Mouse (Mus musculus): ENCODE results near the gene P2rx7. TPM values are rescaled to one million over a fixed set of nuclear protein-coding genes. Genes with fewer than 3 reads are reported as not detected.
A peak's percentile ranks its signal among the peaks of the same experiment; 100 is the strongest.
"Not testable (repeated sequence)": the region's sequence is repeated elsewhere in the genome, so short reads cannot be mapped to it uniquely, and the experiment has no call there.

The P2rx7 gene
- polyA plus RNA-seq, 1 experiment from 2014 or later, result 3.2 TPM

DNA sequence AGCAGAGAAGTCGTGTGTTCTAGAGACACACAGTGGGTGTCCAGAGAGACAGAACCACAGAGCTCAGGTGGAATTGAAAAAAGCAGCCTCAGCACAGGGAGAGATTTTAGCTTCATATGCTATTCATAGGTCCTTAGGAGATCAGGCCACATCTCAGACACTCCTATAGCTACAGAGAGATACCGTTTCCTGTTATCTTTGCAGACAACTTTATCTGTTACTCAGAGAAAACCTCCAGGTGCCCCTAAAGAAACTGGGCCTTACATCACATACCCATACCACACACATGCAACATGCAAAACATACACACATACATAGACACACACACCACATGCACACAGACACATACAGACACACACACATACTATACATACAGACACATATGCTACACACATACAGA, 5.4 kb upstream of the P2rx7 start:
- H3K4me1 ChIP-seq (ENCODE audit: control insufficient read depth, insufficient read depth, low read length), result no peaks in the 10 kb centered on the region
- no peaks in the 10 kb centered on the region for H3K36me3 ChIP-seq (ENCODE audit: control insufficient read depth, insufficient read depth, low read length)
- H3K27me3 ChIP-seq (ENCODE audit: control insufficient read depth, insufficient read depth, low read length), result no peaks in the 10 kb centered on the region
- H3K9ac ChIP-seq (replicated peaks; ENCODE audit: low read length), result no peak overlapping the region
- ATAC-seq (ENCODE audit: low FRiP score, low TSS enrichment) (no peak), DNase-seq (no peak)
- no peak overlapping the region for H3K4me3 ChIP-seq (replicated peaks; ENCODE audit: low read depth, low read length)
- no peaks in the 10 kb centered on the region for H3K9me3 ChIP-seq (ENCODE audit: control insufficient read depth, low read length)
- H3K27ac ChIP-seq (replicated peaks; ENCODE audit: low read depth, low read length), result no peak overlapping the region
- H3K4me2 ChIP-seq (ENCODE audit: low read length), result no peak overlapping the region
- 85% methylated on average over 2 of the region's 2 CpGs for WGBS

DNA sequence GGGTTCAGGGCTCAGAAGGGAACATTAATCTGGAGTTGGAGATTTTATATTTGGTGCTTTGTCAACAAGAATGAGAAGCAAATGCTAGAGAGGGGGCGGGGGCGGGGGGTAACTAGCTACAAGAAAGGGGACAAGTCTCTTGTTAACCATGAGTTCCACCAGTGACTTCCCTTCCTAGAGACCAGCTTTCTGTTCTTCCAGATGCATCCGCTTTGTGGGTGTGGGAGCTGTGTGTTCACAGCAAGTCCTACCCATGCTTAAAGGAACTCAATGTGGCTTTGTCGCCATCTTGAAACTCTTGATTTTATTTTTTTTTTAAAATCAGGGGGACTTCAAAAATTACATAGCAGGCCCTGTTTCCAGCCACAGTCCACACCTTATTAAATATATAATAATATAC, 4.2 kb upstream of the P2rx7 start:
- 94% methylated on average over 4 of the region's 4 CpGs for WGBS
- DNase-seq (no peak), ATAC-seq (ENCODE audit: low FRiP score, low TSS enrichment) (no peak)
- Histone ChIP-seq H3K4me3 (replicated peaks; ENCODE audit: low read depth, low read length) (no peak overlapping the region), H3K36me3 (ENCODE audit: control insufficient read depth, insufficient read depth, low read length) (no peaks in the 10 kb centered on the region), H3K4me1 (ENCODE audit: control insufficient read depth, insufficient read depth, low read length) (no peaks in the 10 kb centered on the region), H3K4me2 (ENCODE audit: low read length) (no peak overlapping the region), H3K9ac (replicated peaks; ENCODE audit: low read length) (no peak overlapping the region), H3K9me3 (ENCODE audit: control insufficient read depth, low read length) (no peaks in the 10 kb centered on the region), H3K27ac (replicated peaks; ENCODE audit: low read depth, low read length) (no peak overlapping the region), H3K27me3 (ENCODE audit: control insufficient read depth, insufficient read depth, low read length) (no peaks in the 10 kb centered on the region)

DNA sequence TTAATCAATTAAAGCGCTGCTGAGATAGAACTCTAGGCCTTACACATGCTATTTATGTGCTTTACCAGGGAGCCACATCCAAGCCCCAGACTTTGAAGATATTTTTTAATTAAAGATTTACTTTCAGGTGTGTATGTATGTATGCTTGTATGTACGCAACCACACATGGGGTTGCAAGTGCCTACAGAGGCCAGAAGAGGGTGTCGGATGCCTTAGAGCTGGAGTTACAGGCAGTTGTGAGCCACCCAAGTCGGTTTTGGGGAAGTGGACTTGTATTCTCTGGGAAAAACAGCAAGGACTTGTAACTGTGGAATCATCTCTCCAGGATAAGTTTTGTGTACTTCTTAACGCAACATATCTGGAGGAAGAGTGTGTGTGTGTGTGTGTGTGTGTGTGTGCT, 3.7 kb upstream of the P2rx7 start:
- no peak overlapping the region for H3K9ac ChIP-seq (replicated peaks; ENCODE audit: low read length)
- H3K27me3 ChIP-seq (ENCODE audit: control insufficient read depth, insufficient read depth, low read length), result no peaks in the 10 kb centered on the region
- ATAC-seq (ENCODE audit: low FRiP score, low TSS enrichment), result no peak
- WGBS, result 93% methylated on average over 5 of the region's 5 CpGs
- H3K27ac ChIP-seq (replicated peaks; ENCODE audit: low read depth, low read length), result no peak overlapping the region
- no peak for DNase-seq
- no peaks in the 10 kb centered on the region for H3K9me3 ChIP-seq (ENCODE audit: control insufficient read depth, low read length)
- no peaks in the 10 kb centered on the region for H3K4me1 ChIP-seq (ENCODE audit: control insufficient read depth, insufficient read depth, low read length)
- no peak overlapping the region for H3K4me2 ChIP-seq (ENCODE audit: low read length)
- H3K36me3 ChIP-seq (ENCODE audit: control insufficient read depth, insufficient read depth, low read length), result no peaks in the 10 kb centered on the region
- H3K4me3 ChIP-seq (replicated peaks; ENCODE audit: low read depth, low read length), result no peak overlapping the region

DNA sequence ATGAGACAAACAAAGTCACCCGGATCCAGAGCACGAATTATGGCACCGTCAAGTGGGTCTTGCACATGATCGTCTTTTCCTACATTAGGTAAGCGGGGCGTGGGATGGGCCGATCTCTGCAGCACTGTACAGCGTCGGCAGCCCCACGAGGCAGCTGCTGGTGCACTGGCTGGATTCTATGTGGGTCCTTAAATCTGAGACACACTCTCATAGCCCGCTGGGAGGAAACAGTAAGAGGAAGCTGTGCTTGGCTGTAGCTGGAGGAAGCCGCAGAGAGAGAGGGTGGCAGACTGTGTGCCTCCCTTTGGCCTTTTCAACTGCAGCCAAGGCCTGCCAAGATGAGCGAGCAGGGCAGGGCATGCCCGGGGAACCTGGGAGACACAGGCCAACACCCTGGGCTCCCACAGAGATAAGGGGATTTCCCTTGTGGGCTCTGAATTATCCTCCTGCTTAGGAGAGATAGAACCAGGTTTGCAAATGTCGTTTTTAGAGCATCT, 448 bp downstream of the P2rx7 start:
- no peak overlapping the region for H3K9ac ChIP-seq (replicated peaks; ENCODE audit: low read length)
- H3K4me3 ChIP-seq (replicated peaks; ENCODE audit: low read depth, low read length), result no peak overlapping the region
- DNase-seq (no peak), ATAC-seq (ENCODE audit: low FRiP score, low TSS enrichment) (no peak)
- peak overlapping the region; percentile 53; the same call in 1 of the 2 replicates for H3K27ac ChIP-seq (replicated peaks; ENCODE audit: low read depth, low read length)
- no peaks in the 10 kb centered on the region for H3K9me3 ChIP-seq (ENCODE audit: control insufficient read depth, low read length)
- H3K4me1 ChIP-seq (ENCODE audit: control insufficient read depth, insufficient read depth, low read length), result no peaks in the 10 kb centered on the region
- WGBS, result 77% methylated on average over 15 of the region's 15 CpGs
- H3K36me3 ChIP-seq (ENCODE audit: control insufficient read depth, insufficient read depth, low read length), result no peaks in the 10 kb centered on the region
- peak overlapping the region; percentile 5; the same call in 1 of the 2 replicates for H3K4me2 ChIP-seq (ENCODE audit: low read length)
- H3K27me3 ChIP-seq (ENCODE audit: control insufficient read depth, insufficient read depth, low read length), result no peaks in the 10 kb centered on the region

DNA sequence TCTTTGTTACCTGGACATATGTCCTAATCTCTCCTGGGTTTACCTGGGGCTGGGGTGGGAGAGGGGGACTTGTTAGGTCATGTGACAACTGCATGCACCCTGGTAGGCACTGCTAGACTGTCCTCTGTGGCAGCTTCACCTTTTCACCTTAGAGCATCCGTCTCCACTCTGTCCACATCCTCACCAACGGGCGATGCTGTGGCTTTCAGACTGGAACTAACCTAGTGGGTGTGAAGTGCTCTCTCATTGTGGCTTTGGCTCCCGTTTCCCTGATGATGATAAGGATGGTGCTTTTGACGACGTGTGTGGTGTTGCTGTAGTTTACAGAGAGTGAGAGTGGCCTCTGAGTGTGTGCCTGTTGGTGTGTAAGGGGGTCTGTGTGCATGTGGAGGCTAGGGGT, 1.6 kb downstream of the P2rx7 start:
- Histone ChIP-seq H3K4me3 (replicated peaks; ENCODE audit: low read depth, low read length) (no peak overlapping the region), H3K36me3 (ENCODE audit: control insufficient read depth, insufficient read depth, low read length) (no peaks in the 10 kb centered on the region), H3K27ac (replicated peaks; ENCODE audit: low read depth, low read length) (no peak overlapping the region), H3K9me3 (ENCODE audit: control insufficient read depth, low read length) (no peaks in the 10 kb centered on the region), H3K4me2 (ENCODE audit: low read length) (no peak overlapping the region), H3K9ac (replicated peaks; ENCODE audit: low read length) (no peak overlapping the region), H3K4me1 (ENCODE audit: control insufficient read depth, insufficient read depth, low read length) (no peaks in the 10 kb centered on the region), H3K27me3 (ENCODE audit: control insufficient read depth, insufficient read depth, low read length) (no peaks in the 10 kb centered on the region)
- no peak for ATAC-seq (ENCODE audit: low FRiP score, low TSS enrichment)
- DNase-seq, result no peak
- 91% methylated on average over 6 of the region's 6 CpGs for WGBS

DNA sequence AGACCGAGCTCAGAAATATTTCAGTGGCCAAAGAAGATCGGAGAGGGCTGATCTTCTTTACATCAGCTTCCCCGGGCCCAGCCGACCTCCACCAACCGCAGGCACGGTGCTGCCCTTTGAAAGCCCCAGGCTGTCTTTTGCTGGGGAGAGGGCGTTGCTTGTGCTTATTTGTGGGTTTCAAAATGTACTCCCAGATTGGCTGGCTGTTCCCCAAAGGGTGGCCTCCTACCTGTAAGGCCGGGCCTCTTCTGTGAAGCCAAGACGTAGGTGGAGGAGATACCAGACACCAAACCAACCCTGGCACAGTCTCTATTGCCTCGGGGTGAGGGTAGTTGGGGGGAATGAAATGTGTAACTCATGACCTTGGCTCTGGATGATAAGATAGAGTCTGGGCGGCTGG, 2.3 kb downstream of the P2rx7 start:
- Histone ChIP-seq H3K9ac (replicated peaks; ENCODE audit: low read length) (no peak overlapping the region), H3K36me3 (ENCODE audit: control insufficient read depth, insufficient read depth, low read length) (no peaks in the 10 kb centered on the region), H3K4me3 (replicated peaks; ENCODE audit: low read depth, low read length) (no peak overlapping the region), H3K4me2 (ENCODE audit: low read length) (no peak overlapping the region), H3K27me3 (ENCODE audit: control insufficient read depth, insufficient read depth, low read length) (no peaks in the 10 kb centered on the region), H3K4me1 (ENCODE audit: control insufficient read depth, insufficient read depth, low read length) (no peaks in the 10 kb centered on the region), H3K27ac (replicated peaks; ENCODE audit: low read depth, low read length) (no peak overlapping the region), H3K9me3 (ENCODE audit: control insufficient read depth, low read length) (no peaks in the 10 kb centered on the region)
- no peak for DNase-seq
- WGBS, result 90% methylated on average over 11 of the region's 11 CpGs
- ATAC-seq (ENCODE audit: low FRiP score, low TSS enrichment), result no peak

DNA sequence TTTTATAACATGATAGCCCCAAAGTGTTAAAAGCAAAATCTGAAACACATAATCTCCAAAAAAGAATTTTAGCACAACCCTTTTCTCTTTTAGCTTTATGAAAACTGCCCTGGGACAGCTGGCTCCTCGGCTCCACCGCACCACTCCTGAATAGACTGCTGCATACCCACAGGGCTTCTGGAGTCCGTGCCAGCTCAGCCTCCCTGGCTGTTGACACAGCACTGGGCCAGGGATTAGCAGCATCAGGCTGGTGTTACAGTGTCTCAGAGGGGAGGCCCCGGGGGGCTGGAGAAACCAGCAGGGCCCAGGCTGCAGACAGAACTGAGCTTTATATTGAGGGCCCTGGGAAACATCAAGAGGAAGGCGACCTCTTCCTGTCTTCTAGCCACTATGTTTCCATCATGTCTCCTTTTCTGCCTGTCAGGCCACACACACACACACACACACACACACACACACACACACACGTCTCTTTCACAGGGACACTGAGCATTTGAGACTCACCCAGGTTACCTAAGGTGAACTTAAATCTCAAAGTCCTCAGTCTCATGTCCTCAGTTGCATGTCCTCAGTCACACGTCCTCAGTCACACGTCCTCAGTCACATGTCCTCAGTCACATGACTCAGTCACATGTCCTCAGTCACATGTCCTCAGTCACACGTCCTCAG, 3.7 kb downstream of the P2rx7 start:
- H3K4me3 ChIP-seq (replicated peaks; ENCODE audit: low read depth, low read length), result no peak overlapping the region
- 0 out of 2 replicates have a peak, but pooled peaks cover 4% of the 10 kb centered on the region for H3K4me1 ChIP-seq (ENCODE audit: control insufficient read depth, insufficient read depth, low read length)
- 51% methylated on average over 9 of the region's 9 CpGs for WGBS
- no peaks in the 10 kb centered on the region for H3K9me3 ChIP-seq (ENCODE audit: control insufficient read depth, low read length)
- no peak overlapping the region for H3K27ac ChIP-seq (replicated peaks; ENCODE audit: low read depth, low read length)
- H3K27me3 ChIP-seq (ENCODE audit: control insufficient read depth, insufficient read depth, low read length), result no peaks in the 10 kb centered on the region
- H3K9ac ChIP-seq (replicated peaks; ENCODE audit: low read length), result no peak overlapping the region
- no peak overlapping the region for H3K4me2 ChIP-seq (ENCODE audit: low read length)
- peak; percentile 65 for DNase-seq
- no peaks in the 10 kb centered on the region for H3K36me3 ChIP-seq (ENCODE audit: control insufficient read depth, insufficient read depth, low read length)
- no peak for ATAC-seq (ENCODE audit: low FRiP score, low TSS enrichment)

DNA sequence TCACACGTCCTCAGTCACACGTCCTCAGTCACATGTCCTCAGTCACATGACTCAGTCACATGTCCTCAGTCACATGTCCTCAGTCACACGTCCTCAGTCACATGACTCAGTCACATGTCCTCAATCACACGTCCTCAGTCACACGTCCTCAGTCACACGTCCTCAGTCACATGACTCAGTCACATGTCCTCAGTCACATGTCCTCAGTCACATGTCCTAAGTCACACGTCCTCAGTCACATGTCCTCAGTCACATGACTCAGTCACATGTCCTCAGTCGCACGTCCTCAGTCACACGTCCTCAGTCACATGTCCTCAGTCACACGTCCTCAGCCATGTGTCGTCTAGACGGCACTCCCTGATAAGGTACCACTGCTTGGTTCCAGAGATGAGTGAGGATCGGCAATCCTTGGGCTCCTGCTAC, 4.3 kb downstream of the P2rx7 start:
- not testable (repeated sequence) for H3K27me3 ChIP-seq (ENCODE audit: control insufficient read depth, insufficient read depth, low read length); H3K9ac ChIP-seq (replicated peaks; ENCODE audit: low read length); DNase-seq; H3K27ac ChIP-seq (replicated peaks; ENCODE audit: low read depth, low read length); ATAC-seq (ENCODE audit: low FRiP score, low TSS enrichment); H3K4me1 ChIP-seq (ENCODE audit: control insufficient read depth, insufficient read depth, low read length); H3K9me3 ChIP-seq (ENCODE audit: control insufficient read depth, low read length); H3K36me3 ChIP-seq (ENCODE audit: control insufficient read depth, insufficient read depth, low read length); H3K4me2 ChIP-seq (ENCODE audit: low read length); H3K4me3 ChIP-seq (replicated peaks; ENCODE audit: low read depth, low read length)
- 95% methylated on average over 14 of the region's 14 CpGs for WGBS

DNA sequence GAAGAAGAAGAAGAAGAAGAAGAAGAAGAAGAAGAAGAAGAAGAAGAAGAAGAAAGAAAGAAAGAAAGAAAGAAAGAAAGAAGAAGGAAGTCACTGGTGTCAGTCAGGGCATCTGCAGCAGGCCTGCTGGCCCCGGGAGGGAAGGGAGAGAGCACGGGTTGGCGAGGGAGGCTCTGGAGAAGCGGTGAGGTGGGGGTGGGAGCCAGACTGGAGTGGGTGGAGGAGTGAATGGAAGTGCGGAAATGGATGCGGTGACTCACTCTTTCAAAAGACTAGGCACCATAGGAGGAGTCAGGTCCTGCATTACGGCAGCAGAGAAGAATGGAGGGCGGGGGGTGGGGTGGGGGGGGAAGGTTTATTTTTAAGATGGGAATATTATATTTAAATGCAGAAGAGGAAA, 5.6 kb downstream of the P2rx7 start:
- Histone ChIP-seq H3K9me3 (ENCODE audit: control insufficient read depth, low read length) (no peaks in the 10 kb centered on the region), H3K9ac (replicated peaks; ENCODE audit: low read length) (no peak overlapping the region), H3K4me2 (ENCODE audit: low read length) (no peak overlapping the region), H3K4me1 (ENCODE audit: control insufficient read depth, insufficient read depth, low read length) (peaks cover 21% of the 10 kb centered on the region), H3K4me3 (replicated peaks; ENCODE audit: low read depth, low read length) (no peak overlapping the region), H3K27ac (replicated peaks; ENCODE audit: low read depth, low read length) (no peak overlapping the region), H3K36me3 (ENCODE audit: control insufficient read depth, insufficient read depth, low read length) (no peaks in the 10 kb centered on the region), H3K27me3 (ENCODE audit: control insufficient read depth, insufficient read depth, low read length) (no peaks in the 10 kb centered on the region)
- DNase-seq (no peak), ATAC-seq (ENCODE audit: low FRiP score, low TSS enrichment) (no peak)
- WGBS, result 84% methylated on average over 8 of the region's 8 CpGs

Measured in midbrain, embryonic 14.5 days (tissue).